Mouse (Mus musculus): ENCODE measurements at regions not wholly inside any gene's neighbourhood (a gene's known extent, or its start where the extent isn't known, plus 50 kb on each side); places are given as distances from the start of the nearest gene placed in this dataset.

- no peak for TF ChIP-seq POLR2A (IDR thresholded peaks at IDR 0.05; ENCODE audit: insufficient read depth, low read depth, low read length)
- no peak for TF ChIP-seq CTCF (IDR thresholded peaks at IDR 0.05)
- no peak for TF ChIP-seq EP300 (IDR thresholded peaks at IDR 0.05; ENCODE audit: insufficient read depth, low read depth, low read length)
Measured at GRCm38 (mm10) chr7:117090911-117091550, 289.7 kb upstream of the Xylt1 start.

All from heart, adult 2 months (tissue).